Mouse (Mus musculus) erythroblast, embryonic 14.5 days (primary cell): ENCODE results near the gene Ppp1cb.

Experiments
- GATA1 ChIP-seq: IDR thresholded peaks from 2 replicates; pipeline ENCODE4 v1.6.1; 2012; ENCODE audit warnings: low read length, inconsistent platforms, mixed read lengths
- TAL1 ChIP-seq: IDR thresholded peaks from 3 replicates; pipeline ENCODE4 v1.6.1; 2012; ENCODE audit warnings: low read length, inconsistent platforms, mixed read lengths

GRCm38 (mm10) chr5:32446810-32447209 lies 11.8 kb upstream of the Ppp1cb start:
- no peak for TF ChIP-seq GATA1
- TF ChIP-seq TAL1, result no peak
